Mouse (Mus musculus): Measurements from ENCODE around the gene Pkd1l1. TPM values are rescaled to one million over a fixed set of nuclear protein-coding genes. Genes with fewer than 3 reads are reported as not detected.
A peak's percentile ranks its signal among the peaks of the same experiment; 100 is the strongest.

Pkd1l1 gene
- polyA plus RNA-seq, 1 experiment from 2014 or later: 0.08 TPM

DNA sequence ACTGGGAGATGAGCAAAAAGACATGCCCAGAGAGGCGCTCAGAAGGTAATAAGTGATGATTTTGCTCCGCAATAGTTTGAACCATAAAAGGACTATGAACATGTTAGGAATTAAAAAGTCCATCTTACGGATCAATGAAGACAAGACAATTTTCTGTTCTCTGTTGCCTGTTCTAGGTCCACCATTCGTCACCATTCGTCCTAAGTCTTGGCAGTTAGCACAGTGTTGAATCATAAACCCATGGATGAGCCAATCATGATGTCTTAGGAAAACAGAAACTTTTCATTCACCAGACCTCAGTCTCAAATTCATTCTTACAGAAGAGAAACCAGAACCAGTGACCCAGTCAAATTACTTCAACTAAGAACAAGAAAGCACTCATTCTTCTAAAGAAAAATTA, 35.7 kb upstream of the Pkd1l1 start:
- 0 out of 2 replicates have a peak, but pooled peaks cover 3% of the 10 kb centered on the region for H3K4me1 ChIP-seq (ENCODE audit: insufficient read depth)
- H3K27ac ChIP-seq (ENCODE audit: low read depth): no peak overlapping the region
- H3K9ac ChIP-seq: no peak overlapping the region
- WGBS: 96% methylated on average over 5 of the region's 5 CpGs
- no peak for TF ChIP-seq CTCF (IDR thresholded peaks at IDR 0.05; ENCODE audit: low read depth)
- H3K27me3 ChIP-seq (ENCODE audit: insufficient read depth, low read length): no peaks in the 10 kb centered on the region
- ATAC-seq (ENCODE audit: insufficient read depth): no peak
- DNase-seq: no peak
- no peak overlapping the region for H3K4me2 ChIP-seq
- H3K9me3 ChIP-seq (ENCODE audit: low read depth, low read length): no peaks in the 10 kb centered on the region
- peaks cover 48% of the 10 kb centered on the region for H3K36me3 ChIP-seq (ENCODE audit: insufficient read depth)
- H3K4me3 ChIP-seq (ENCODE audit: low read depth, low read length): no peak overlapping the region

DNA sequence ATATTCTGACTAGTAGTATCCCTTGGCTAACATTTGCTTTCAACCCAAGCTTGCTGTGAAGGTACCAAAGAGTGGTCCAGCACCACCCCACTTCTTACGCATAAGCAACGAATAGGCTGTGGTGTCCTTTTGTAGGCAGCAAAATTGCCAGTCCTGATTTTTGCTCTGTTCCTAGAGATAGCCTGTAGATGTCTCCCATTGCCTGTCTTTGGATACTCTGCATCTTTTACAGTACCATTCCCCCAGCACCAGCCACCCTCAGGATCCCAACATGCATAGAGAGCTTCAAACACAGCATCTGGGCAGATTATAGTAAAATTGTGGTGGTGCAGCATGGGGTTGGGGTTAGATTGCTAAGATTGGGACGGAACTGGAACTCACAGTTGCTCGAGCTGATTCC, 15.0 kb upstream of the Pkd1l1 start:
- Histone ChIP-seq H3K27ac (ENCODE audit: low read depth) (no peak overlapping the region), H3K4me3 (ENCODE audit: low read depth, low read length) (no peak overlapping the region), H3K9ac (no peak overlapping the region), H3K4me2 (no peak overlapping the region), H3K9me3 (ENCODE audit: low read depth, low read length) (no peaks in the 10 kb centered on the region), H3K36me3 (ENCODE audit: insufficient read depth) (peaks cover 21% of the 10 kb centered on the region), H3K27me3 (ENCODE audit: insufficient read depth, low read length) (no peaks in the 10 kb centered on the region), H3K4me1 (ENCODE audit: insufficient read depth) (peaks cover 7% of the 10 kb centered on the region; the same call in 1 of the 2 replicates)
- 79% methylated on average over 4 of the region's 4 CpGs for WGBS
- no peak for DNase-seq
- ATAC-seq (ENCODE audit: insufficient read depth): no peak
- TF ChIP-seq CTCF (IDR thresholded peaks at IDR 0.05; ENCODE audit: low read depth): no peak

DNA sequence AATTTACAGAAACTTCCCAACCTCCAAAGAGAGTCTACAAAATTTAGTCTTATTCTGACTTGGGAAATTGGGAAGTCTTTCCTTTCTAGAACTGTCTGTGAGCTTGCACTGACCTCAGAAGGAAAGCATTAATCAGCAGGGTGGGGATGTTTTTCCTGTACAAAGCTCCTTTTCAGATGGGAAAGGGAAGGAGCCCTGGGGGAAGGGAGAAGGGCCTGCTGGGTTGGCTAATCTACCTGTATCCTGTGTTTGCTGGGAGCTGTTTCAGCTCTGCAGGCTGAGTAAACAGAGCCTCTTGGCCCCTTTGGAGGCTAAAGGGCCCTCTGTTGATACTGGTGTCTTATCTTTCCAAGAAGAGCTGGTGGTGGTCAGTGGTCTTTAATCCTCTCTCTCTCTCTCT, 13.0 kb upstream of the Pkd1l1 start:
- H3K4me2 ChIP-seq: no peak overlapping the region
- peak; percentile 41 for DNase-seq
- no peaks in the 10 kb centered on the region for H3K9me3 ChIP-seq (ENCODE audit: low read depth, low read length)
- H3K36me3 ChIP-seq (ENCODE audit: insufficient read depth): peaks cover 6% of the 10 kb centered on the region; the same call in 1 of the 2 replicates
- TF ChIP-seq CTCF (IDR thresholded peaks at IDR 0.05; ENCODE audit: low read depth): no peak
- peaks cover 7% of the 10 kb centered on the region; the same call in 1 of the 2 replicates for H3K4me1 ChIP-seq (ENCODE audit: insufficient read depth)
- no peak overlapping the region for H3K9ac ChIP-seq
- H3K4me3 ChIP-seq (ENCODE audit: low read depth, low read length): no peak overlapping the region
- no peak overlapping the region for H3K27ac ChIP-seq (ENCODE audit: low read depth)
- H3K27me3 ChIP-seq (ENCODE audit: insufficient read depth, low read length): no peaks in the 10 kb centered on the region
- peak; percentile 57; the same call in 1 of the 2 replicates for ATAC-seq (ENCODE audit: insufficient read depth)

DNA sequence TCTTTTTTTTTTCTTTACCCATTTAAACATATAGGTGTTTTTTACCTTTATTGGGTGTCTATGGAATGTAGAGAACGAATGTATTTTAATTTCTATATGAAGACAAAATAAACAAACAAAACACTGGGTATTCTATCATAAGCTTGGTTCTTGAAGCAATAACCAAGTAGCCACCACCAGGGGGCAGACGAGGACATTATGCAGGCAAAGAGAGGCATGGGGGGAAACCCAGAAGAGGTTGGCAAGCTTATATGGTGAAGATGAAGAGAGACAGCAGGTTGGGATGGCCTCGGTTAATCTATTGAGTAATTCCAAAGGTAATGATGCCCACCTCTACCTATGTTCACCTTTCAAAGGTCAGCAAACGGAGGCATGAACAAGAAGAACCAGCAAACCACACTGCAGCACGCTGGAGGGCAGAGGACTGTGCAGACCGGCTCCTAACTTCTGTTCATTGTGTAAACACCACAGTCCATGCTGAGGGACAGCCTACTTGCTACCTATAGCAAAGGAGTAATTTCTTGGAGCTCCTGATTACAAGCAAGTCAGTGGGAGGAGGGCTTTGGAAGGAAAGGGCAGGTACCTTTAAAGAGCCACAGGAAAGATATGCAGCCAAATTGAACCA, 10.3 kb upstream of the Pkd1l1 start:
- Histone ChIP-seq H3K36me3 (ENCODE audit: insufficient read depth) (no peaks in the 10 kb centered on the region), H3K4me2 (no peak overlapping the region), H3K27ac (ENCODE audit: low read depth) (no peak overlapping the region), H3K9ac (no peak overlapping the region), H3K27me3 (ENCODE audit: insufficient read depth, low read length) (no peaks in the 10 kb centered on the region), H3K4me3 (ENCODE audit: low read depth, low read length) (no peak overlapping the region), H3K4me1 (ENCODE audit: insufficient read depth) (peaks cover 7% of the 10 kb centered on the region; the same call in 1 of the 2 replicates), H3K9me3 (ENCODE audit: low read depth, low read length) (no peaks in the 10 kb centered on the region)
- TF ChIP-seq CTCF (IDR thresholded peaks at IDR 0.05; ENCODE audit: low read depth): peak; percentile 86
- ATAC-seq (ENCODE audit: insufficient read depth) (no peak), DNase-seq (peak; percentile 92)
- WGBS: 19% methylated on average over 6 of the region's 6 CpGs

- H3K9me3 ChIP-seq (ENCODE audit: low read depth, low read length): no peaks in the 10 kb centered on the region
- no peak for DNase-seq
- no peak overlapping the region for H3K4me2 ChIP-seq
- H3K27ac ChIP-seq (ENCODE audit: low read depth): no peak overlapping the region
- no peaks in the 10 kb centered on the region for H3K36me3 ChIP-seq (ENCODE audit: insufficient read depth)
- no peak overlapping the region for H3K4me3 ChIP-seq (ENCODE audit: low read depth, low read length)
- H3K27me3 ChIP-seq (ENCODE audit: insufficient read depth, low read length): no peaks in the 10 kb centered on the region
- no peak for ATAC-seq (ENCODE audit: insufficient read depth)
- H3K4me1 ChIP-seq (ENCODE audit: insufficient read depth): 0 out of 2 replicates have a peak, but pooled peaks cover 6% of the 10 kb centered on the region
- no peak for TF ChIP-seq CTCF (IDR thresholded peaks at IDR 0.05; ENCODE audit: low read depth)
- no peak overlapping the region for H3K9ac ChIP-seq
- 81% methylated on average over 4 of the region's 4 CpGs for WGBS
Observed at GRCm38 (mm10) chr11:8978154-8978553, 5.1 kb upstream of the Pkd1l1 start.

GRCm38 (mm10) chr11:8972093-8972492, 973 bp downstream of the Pkd1l1 start:
- ATAC-seq (ENCODE audit: insufficient read depth) (no peak), DNase-seq (no peak)
- 60% methylated on average over 6 of the region's 6 CpGs for WGBS
- no peaks in the 10 kb centered on the region for H3K36me3 ChIP-seq (ENCODE audit: insufficient read depth)
- no peaks in the 10 kb centered on the region for H3K27me3 ChIP-seq (ENCODE audit: insufficient read depth, low read length)
- H3K9ac ChIP-seq: no peak overlapping the region
- no peak overlapping the region for H3K27ac ChIP-seq (ENCODE audit: low read depth)
- no peaks in the 10 kb centered on the region for H3K9me3 ChIP-seq (ENCODE audit: low read depth, low read length)
- no peak overlapping the region for H3K4me2 ChIP-seq
- TF ChIP-seq CTCF (IDR thresholded peaks at IDR 0.05; ENCODE audit: low read depth): no peak
- H3K4me3 ChIP-seq (ENCODE audit: low read depth, low read length): no peak overlapping the region
- 0 out of 2 replicates have a peak, but pooled peaks cover 6% of the 10 kb centered on the region for H3K4me1 ChIP-seq (ENCODE audit: insufficient read depth)

GRCm38 (mm10) chr11:8970509-8970908, 2.6 kb downstream of the Pkd1l1 start:
- 28% methylated on average over 9 of the region's 9 CpGs for WGBS
- Histone ChIP-seq H3K27ac (ENCODE audit: low read depth) (no peak overlapping the region), H3K4me1 (ENCODE audit: insufficient read depth) (no peaks in the 10 kb centered on the region), H3K36me3 (ENCODE audit: insufficient read depth) (no peaks in the 10 kb centered on the region), H3K4me2 (no peak overlapping the region), H3K4me3 (ENCODE audit: low read depth, low read length) (no peak overlapping the region), H3K9me3 (ENCODE audit: low read depth, low read length) (no peaks in the 10 kb centered on the region), H3K9ac (no peak overlapping the region), H3K27me3 (ENCODE audit: insufficient read depth, low read length) (no peaks in the 10 kb centered on the region)
- no peak for TF ChIP-seq CTCF (IDR thresholded peaks at IDR 0.05; ENCODE audit: low read depth)
- DNase-seq: no peak
- no peak for ATAC-seq (ENCODE audit: insufficient read depth)
